Mouse (Mus musculus) left cerebral cortex, adult 8-10 months (tissue): ENCODE data around the gene Hist2h2be. TPM values are rescaled to one million over a fixed set of nuclear protein-coding genes. Genes with fewer than 3 reads are reported as not detected.
"Not testable (repeated sequence)": the region's sequence is repeated elsewhere in the genome, so short reads cannot be mapped to it uniquely, and the experiment has no call there.

Experiments
- DNase-seq, 2 experiments: peaks; one replicate each; pipeline ENCODE4 v3.0.0; 2022; ENCODE audit warnings: low spot score in 2 of 2
- total RNA-seq, 4 experiments: library from RNA; stranded (reverse); gene quantifications; 2 replicates each; pipeline ENCODE4 v1.2.4; 2022

The Hist2h2be gene
- 1 to 10 TPM; 4.9 to 7.1 (median 5.4) TPM for total RNA-seq

GRCm38 (mm10) chr3:96220765-96221639 is at the start of gene Hist2h2be, which contains the start of gene Hist2h2ac:
TSS of gene Hist2h2be (plus strand) at chr3:96221119.
TSS of gene Hist2h2ac (minus strand) at chr3:96220880.
- DNase-seq = peak; percentile 86 to 87

- DNase-seq = no peak
Observed at GRCm38 (mm10) chr3:96171583-96172196, 49.2 kb upstream of the Hist2h2be start.

DNA sequence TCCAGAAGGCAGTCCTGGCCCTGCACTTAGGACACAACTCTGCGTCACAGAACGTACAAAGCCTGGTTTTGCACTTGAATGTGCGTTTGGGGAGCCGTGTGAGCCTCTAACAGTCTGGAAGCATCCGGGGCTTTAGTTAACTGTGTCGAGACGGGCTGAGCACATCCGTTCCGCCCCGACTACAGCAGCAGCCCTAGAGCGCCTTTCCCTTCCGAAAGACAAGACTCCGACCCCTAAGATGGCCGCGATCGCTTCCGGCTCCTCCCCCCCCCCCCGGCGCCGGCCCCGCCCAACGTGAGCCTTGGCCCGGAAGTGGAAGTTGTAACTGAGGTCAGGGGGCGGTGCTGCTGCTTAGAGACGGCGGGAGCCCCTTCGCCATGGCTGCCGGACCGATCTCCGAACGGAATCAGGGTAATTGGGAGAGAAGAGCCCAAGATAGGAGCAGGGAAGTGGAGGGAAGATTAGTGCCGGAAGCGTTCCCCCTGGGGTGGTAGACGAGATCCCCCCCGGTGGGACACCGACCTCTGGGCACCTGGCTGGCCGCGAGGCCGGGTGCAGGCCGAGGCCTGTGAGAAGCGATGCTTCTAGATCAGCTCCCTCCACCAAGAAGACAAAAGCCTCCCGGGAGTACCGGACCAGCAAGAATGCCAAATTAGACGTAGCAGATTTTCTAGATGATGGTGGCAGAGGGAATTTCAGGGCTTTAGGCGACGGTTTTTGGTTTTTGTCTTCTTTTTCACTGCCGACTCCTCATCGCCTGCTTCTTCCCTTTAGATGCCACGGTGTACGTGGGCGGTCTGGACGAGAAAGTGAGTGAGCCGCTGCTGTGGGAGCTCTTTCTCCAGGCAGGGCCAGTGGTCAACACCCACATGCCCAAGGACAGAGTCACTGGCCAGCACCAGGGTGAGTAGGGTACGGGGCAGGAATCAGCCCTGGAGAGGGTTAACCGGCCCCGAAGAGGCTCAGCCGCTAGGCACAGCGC is 48.4 kb upstream of the Hist2h2be start, which contains the start of gene Sf3b4:
TSS of gene Sf3b4 (plus strand) at position 136 of the 982 bp plus-strand sequence.
- peak; percentile 74 to 80 for DNase-seq

DNA sequence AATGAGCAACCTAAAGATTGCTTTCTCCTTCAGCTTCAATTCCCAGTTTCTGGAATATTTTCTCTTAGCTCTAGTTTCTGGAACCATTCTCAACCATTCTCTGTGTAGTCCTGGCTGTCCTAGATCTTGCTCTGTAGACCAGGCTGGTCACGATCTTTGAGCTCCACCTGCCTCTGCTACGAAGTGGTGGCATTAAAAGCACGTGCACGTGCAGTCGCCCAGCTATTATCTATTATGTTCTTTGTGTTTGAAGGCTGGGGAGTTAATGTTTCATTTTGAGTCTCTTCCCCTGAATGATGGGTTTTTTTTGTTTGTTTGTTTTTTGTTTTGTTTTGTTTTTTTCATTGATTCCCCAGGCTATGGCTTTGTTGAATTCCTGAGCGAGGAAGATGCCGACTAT is 47.7 kb upstream of the Hist2h2be start:
- DNase-seq = no peak

GRCm38 (mm10) chr3:96174042-96174441 is 46.9 kb upstream of the Hist2h2be start:
- DNase-seq = not testable (repeated sequence)

GRCm38 (mm10) chr3:96175251-96175650 is 45.7 kb upstream of the Hist2h2be start:
- DNase-seq = no peak

DNA sequence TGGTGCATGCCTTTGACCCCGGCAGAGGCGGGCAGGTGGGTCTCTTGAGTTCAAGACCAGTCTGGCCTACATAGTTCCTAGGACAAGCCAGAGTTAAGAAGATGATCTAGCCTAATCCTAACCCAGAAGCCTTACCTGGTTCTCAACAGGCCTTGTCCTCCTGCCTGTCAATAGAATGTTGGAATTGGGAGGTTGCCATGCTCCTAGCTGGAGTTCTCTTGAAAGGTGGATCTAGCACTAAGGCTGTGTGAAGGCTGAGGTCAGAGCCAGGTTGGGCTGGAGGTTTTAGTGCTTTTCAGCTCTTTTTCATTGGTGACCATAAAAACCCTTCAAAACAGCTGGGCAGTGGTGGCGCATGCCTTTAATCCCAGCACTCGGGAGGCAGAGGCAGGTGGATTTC is 42.5 kb upstream of the Hist2h2be start:
- no peak for DNase-seq

- no peak for DNase-seq
Observed at GRCm38 (mm10) chr3:96178902-96179301, 42.0 kb upstream of the Hist2h2be start.

- no peak for DNase-seq
Observed at GRCm38 (mm10) chr3:96179531-96179930, 41.4 kb upstream of the Hist2h2be start.

- no peak for DNase-seq
Observed at GRCm38 (mm10) chr3:96180727-96181477, 40.0 kb upstream of the Hist2h2be start, which contains the start of gene Sv2a. TSS of gene Sv2a (plus strand) at chr3:96181151.

GRCm38 (mm10) chr3:96181510-96182381 is 39.2 kb upstream of the Hist2h2be start:
- DNase-seq = no peak

DNA sequence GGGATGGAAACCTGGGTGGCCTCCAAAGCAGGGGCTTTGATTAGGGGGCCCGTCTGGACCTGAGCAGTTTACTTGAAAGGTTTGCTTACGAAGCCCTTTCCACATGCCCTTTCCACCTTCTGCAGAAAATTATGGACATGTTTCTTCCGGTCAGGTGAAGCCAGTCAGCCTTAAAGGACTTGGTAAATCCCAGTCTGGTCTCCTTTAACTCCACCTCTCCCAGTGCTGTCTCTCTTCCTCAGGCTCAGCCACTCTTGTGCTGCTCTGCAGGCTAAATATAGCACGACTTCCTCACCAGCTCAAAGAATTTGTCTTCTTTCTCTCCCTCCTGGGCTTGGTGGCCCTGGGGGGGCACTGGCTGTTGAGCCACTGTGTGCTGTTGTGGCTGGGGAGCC is 38.5 kb upstream of the Hist2h2be start:
- DNase-seq = no peak

GRCm38 (mm10) chr3:96192977-96193376 is 27.9 kb upstream of the Hist2h2be start:
- DNase-seq = no peak

GRCm38 (mm10) chr3:96194966-96195365 is 26.0 kb upstream of the Hist2h2be start:
- no peak for DNase-seq

- DNase-seq = no peak
Observed at GRCm38 (mm10) chr3:96195616-96196313, 25.2 kb upstream of the Hist2h2be start.

DNA sequence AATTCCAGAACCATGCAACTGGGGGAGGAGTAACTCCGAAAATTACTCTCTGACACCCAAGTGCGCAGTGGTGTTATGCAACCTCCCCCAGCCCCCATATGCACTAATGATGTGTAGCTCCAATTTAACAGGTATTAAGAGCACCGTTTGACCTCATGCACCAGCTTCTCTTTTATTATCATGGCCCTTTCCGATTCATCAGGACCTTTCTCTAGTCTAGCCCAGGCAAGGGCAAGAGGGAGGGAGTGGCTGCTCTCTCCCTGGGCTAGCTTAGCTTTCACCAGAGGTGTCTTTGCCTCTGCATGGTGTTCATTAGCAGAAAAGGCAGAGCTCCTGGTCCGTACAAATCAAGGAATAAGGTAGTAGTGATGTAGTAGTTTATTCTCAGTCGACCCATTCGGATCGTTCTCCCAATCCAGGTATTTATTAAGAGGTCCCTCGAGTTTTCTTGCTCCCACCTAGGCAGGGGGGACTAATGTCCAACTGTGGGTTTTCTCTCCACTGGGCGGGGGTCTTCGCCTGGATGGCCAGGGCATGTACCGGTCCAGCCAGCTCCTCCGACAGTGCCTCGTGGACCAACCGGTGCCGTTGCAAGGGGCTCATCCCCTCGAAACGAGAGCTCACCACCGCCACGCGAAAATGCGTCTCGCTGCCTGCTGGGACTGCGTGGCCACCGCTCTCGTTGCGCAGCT is 24.3 kb upstream of the Hist2h2be start:
- DNase-seq = no peak

GRCm38 (mm10) chr3:96197129-96197749 is 23.7 kb upstream of the Hist2h2be start:
- DNase-seq = peak; percentile 85 to 91

DNA sequence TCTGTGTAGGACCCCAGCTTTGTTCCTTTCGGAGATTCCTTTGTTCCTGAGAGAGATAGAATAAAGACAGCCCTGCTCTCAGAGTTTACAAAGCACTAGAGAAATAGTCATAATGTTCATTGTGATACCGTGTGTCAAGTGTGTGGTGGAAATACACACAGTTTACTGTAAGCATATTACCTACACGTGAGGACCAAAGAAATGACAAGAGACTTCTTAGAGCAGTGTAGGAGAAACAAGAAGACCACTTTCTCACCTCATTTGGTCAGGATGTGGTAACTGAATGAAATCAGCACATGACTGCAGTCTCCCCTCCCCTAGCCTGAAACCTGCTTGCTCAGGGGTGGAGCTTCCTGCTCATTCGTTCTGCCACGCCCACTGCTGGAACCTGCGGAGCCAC is 22.7 kb upstream of the Hist2h2be start:
- DNase-seq = no peak
